Mouse (Mus musculus): Measurements from ENCODE around the gene Olfr921. TPM values are rescaled to one million over a fixed set of nuclear protein-coding genes. Genes with fewer than 3 reads are reported as not detected.

Olfr921 gene
- polyA plus RNA-seq (2014; fragmentation: Nextera tagmentation; extraction: Ambion mirVana), result not detected in 2 replicates

- no peaks in the 10 kb centered on the region for H3K27me3 ChIP-seq (ENCODE audit: control insufficient read depth, insufficient read depth, low read length)
- no peak within 1 kb of the TSS for H3K4me3 ChIP-seq (ENCODE audit: control insufficient read depth in 1 of 2, insufficient read depth in 1 of 2, low read depth in 1 of 2, low read length in 2 of 2)
- ATAC-seq (ENCODE audit: insufficient number of reproducible peaks, insufficient read depth, low FRiP score, low read depth), result no peak
- H3K27ac ChIP-seq (replicated peaks in 1 of 2; ENCODE audit: control insufficient read depth in 1 of 2, insufficient read depth in 1 of 2, low read depth in 2 of 2, low read length in 2 of 2), result no peak within 1 kb of the TSS
- no peaks in the 10 kb centered on the region for H3K36me3 ChIP-seq (ENCODE audit: control insufficient read depth, insufficient read depth, low read length)
- H3K9me3 ChIP-seq (ENCODE audit: control insufficient read depth, low read length), result no peaks in the 10 kb centered on the region
- H3K9ac ChIP-seq (ENCODE audit: low read length), result no peak within 1 kb of the TSS
- no peaks in the 10 kb centered on the region for H3K4me1 ChIP-seq (ENCODE audit: control insufficient read depth in 2 of 2, insufficient read depth in 2 of 2, low read length in 2 of 2)
- no peak within 1 kb of the TSS for H3K4me2 ChIP-seq (ENCODE audit: low read length)
Measured at GRCm38 (mm10) chr9:38772768-38773167, at the start of gene Olfr921. Gene Olfr921 (plus strand): TSS chr9:38773068.

GRCm38 (mm10) chr9:38724044-38724443 is 48.8 kb upstream of the Olfr921 start:
- Histone ChIP-seq H3K27me3 (ENCODE audit: control insufficient read depth, insufficient read depth, low read length) (no peaks in the 10 kb centered on the region), H3K27ac (replicated peaks in 1 of 2; ENCODE audit: control insufficient read depth in 1 of 2, insufficient read depth in 1 of 2, low read depth in 2 of 2, low read length in 2 of 2) (no peak overlapping the region), H3K4me2 (ENCODE audit: low read length) (no peak overlapping the region), H3K36me3 (ENCODE audit: control insufficient read depth, insufficient read depth, low read length) (peaks cover 55% of the 10 kb centered on the region), H3K4me3 (ENCODE audit: control insufficient read depth in 1 of 2, insufficient read depth in 1 of 2, low read depth in 1 of 2, low read length in 2 of 2) (no peak overlapping the region), H3K4me1 (ENCODE audit: control insufficient read depth in 2 of 2, insufficient read depth in 2 of 2, low read length in 2 of 2) (peaks cover 0 to 7% of the 10 kb centered on the region in 2 experiments; a peak in 2 of 4 replicates), H3K9ac (ENCODE audit: low read length) (no peak overlapping the region), H3K9me3 (ENCODE audit: control insufficient read depth, low read length) (no peaks in the 10 kb centered on the region)
- 90% methylated on average over 1 of the region's 1 CpGs for WGBS
- no peak for ATAC-seq (ENCODE audit: insufficient number of reproducible peaks, insufficient read depth, low FRiP score, low read depth)

- Histone ChIP-seq H3K4me1 (ENCODE audit: control insufficient read depth in 2 of 2, insufficient read depth in 2 of 2, low read length in 2 of 2) (no peaks in the 10 kb centered on the region), H3K9me3 (ENCODE audit: control insufficient read depth, low read length) (no peaks in the 10 kb centered on the region), H3K9ac (ENCODE audit: low read length) (no peak overlapping the region), H3K27me3 (ENCODE audit: control insufficient read depth, insufficient read depth, low read length) (no peaks in the 10 kb centered on the region), H3K4me3 (ENCODE audit: control insufficient read depth in 1 of 2, insufficient read depth in 1 of 2, low read depth in 1 of 2, low read length in 2 of 2) (no peak overlapping the region), H3K36me3 (ENCODE audit: control insufficient read depth, insufficient read depth, low read length) (peaks cover 70% of the 10 kb centered on the region), H3K4me2 (ENCODE audit: low read length) (no peak overlapping the region), H3K27ac (replicated peaks in 1 of 2; ENCODE audit: control insufficient read depth in 1 of 2, insufficient read depth in 1 of 2, low read depth in 2 of 2, low read length in 2 of 2) (no peak overlapping the region)
- 74% methylated on average over 3 of the region's 3 CpGs for WGBS
- no peak for ATAC-seq (ENCODE audit: insufficient number of reproducible peaks, insufficient read depth, low FRiP score, low read depth)
Measured at GRCm38 (mm10) chr9:38728218-38728617, 44.6 kb upstream of the Olfr921 start.

GRCm38 (mm10) chr9:38741408-38741807 is 31.5 kb upstream of the Olfr921 start:
- Histone ChIP-seq H3K36me3 (ENCODE audit: control insufficient read depth, insufficient read depth, low read length) (peaks cover 36% of the 10 kb centered on the region), H3K4me3 (ENCODE audit: control insufficient read depth in 1 of 2, insufficient read depth in 1 of 2, low read depth in 1 of 2, low read length in 2 of 2) (no peak overlapping the region), H3K9ac (ENCODE audit: low read length) (no peak overlapping the region), H3K9me3 (ENCODE audit: control insufficient read depth, low read length) (no peaks in the 10 kb centered on the region), H3K27ac (replicated peaks in 1 of 2; ENCODE audit: control insufficient read depth in 1 of 2, insufficient read depth in 1 of 2, low read depth in 2 of 2, low read length in 2 of 2) (no peak overlapping the region), H3K27me3 (ENCODE audit: control insufficient read depth, insufficient read depth, low read length) (no peaks in the 10 kb centered on the region), H3K4me1 (ENCODE audit: control insufficient read depth in 2 of 2, insufficient read depth in 2 of 2, low read length in 2 of 2) (no peaks in the 10 kb centered on the region), H3K4me2 (ENCODE audit: low read length) (no peak overlapping the region)
- 79% methylated on average over 1 of the region's 1 CpGs for WGBS
- ATAC-seq (ENCODE audit: insufficient number of reproducible peaks, insufficient read depth, low FRiP score, low read depth), result no peak

- Histone ChIP-seq H3K4me3 (ENCODE audit: control insufficient read depth in 1 of 2, insufficient read depth in 1 of 2, low read depth in 1 of 2, low read length in 2 of 2) (no peak overlapping the region), H3K36me3 (ENCODE audit: control insufficient read depth, insufficient read depth, low read length) (peaks cover 15% of the 10 kb centered on the region), H3K9me3 (ENCODE audit: control insufficient read depth, low read length) (no peaks in the 10 kb centered on the region), H3K4me2 (ENCODE audit: low read length) (no peak overlapping the region), H3K27me3 (ENCODE audit: control insufficient read depth, insufficient read depth, low read length) (no peaks in the 10 kb centered on the region), H3K4me1 (ENCODE audit: control insufficient read depth in 2 of 2, insufficient read depth in 2 of 2, low read length in 2 of 2) (no peaks in the 10 kb centered on the region), H3K9ac (ENCODE audit: low read length) (no peak overlapping the region), H3K27ac (replicated peaks in 1 of 2; ENCODE audit: control insufficient read depth in 1 of 2, insufficient read depth in 1 of 2, low read depth in 2 of 2, low read length in 2 of 2) (no peak overlapping the region)
- 54% methylated on average over 4 of the region's 4 CpGs for WGBS
- ATAC-seq (ENCODE audit: insufficient number of reproducible peaks, insufficient read depth, low FRiP score, low read depth), result no peak
Measured at GRCm38 (mm10) chr9:38744619-38745315, 28.1 kb upstream of the Olfr921 start.

GRCm38 (mm10) chr9:38751999-38752398 is 20.9 kb upstream of the Olfr921 start, which contains the start of gene Olfr920:
Gene Olfr920 (plus strand): TSS chr9:38752299.
- ATAC-seq (ENCODE audit: insufficient number of reproducible peaks, insufficient read depth, low FRiP score, low read depth), result no peak

GRCm38 (mm10) chr9:38792689-38793088 is 19.8 kb downstream of the Olfr921 start:
- 78% methylated on average over 2 of the region's 2 CpGs for WGBS
- no peak overlapping the region for H3K9ac ChIP-seq (ENCODE audit: low read length)
- no peaks in the 10 kb centered on the region for H3K27me3 ChIP-seq (ENCODE audit: control insufficient read depth, insufficient read depth, low read length)
- no peak overlapping the region for H3K4me3 ChIP-seq (ENCODE audit: control insufficient read depth in 1 of 2, insufficient read depth in 1 of 2, low read depth in 1 of 2, low read length in 2 of 2)
- no peak overlapping the region for H3K4me2 ChIP-seq (ENCODE audit: low read length)
- no peaks in the 10 kb centered on the region for H3K36me3 ChIP-seq (ENCODE audit: control insufficient read depth, insufficient read depth, low read length)
- H3K4me1 ChIP-seq (ENCODE audit: control insufficient read depth in 2 of 2, insufficient read depth in 2 of 2, low read length in 2 of 2), result no peaks in the 10 kb centered on the region
- no peaks in the 10 kb centered on the region for H3K9me3 ChIP-seq (ENCODE audit: control insufficient read depth, low read length)
- no peak overlapping the region for H3K27ac ChIP-seq (replicated peaks in 1 of 2; ENCODE audit: control insufficient read depth in 1 of 2, insufficient read depth in 1 of 2, low read depth in 2 of 2, low read length in 2 of 2)
- no peak for ATAC-seq (ENCODE audit: insufficient number of reproducible peaks, insufficient read depth, low FRiP score, low read depth)

More at GRCm38 (mm10) chr9:38751999-38752398, 20.9 kb upstream of the Olfr921 start, which contains the start of gene Olfr920:
- Histone ChIP-seq H3K4me2 (ENCODE audit: low read length) (no peak within 1 kb of the TSS), H3K27ac (replicated peaks in 1 of 2; ENCODE audit: control insufficient read depth in 1 of 2, insufficient read depth in 1 of 2, low read depth in 2 of 2, low read length in 2 of 2) (no peak within 1 kb of the TSS), H3K4me3 (ENCODE audit: control insufficient read depth in 1 of 2, insufficient read depth in 1 of 2, low read depth in 1 of 2, low read length in 2 of 2) (no peak within 1 kb of the TSS), H3K9me3 (ENCODE audit: control insufficient read depth, low read length) (no peaks in the 10 kb centered on the region), H3K27me3 (ENCODE audit: control insufficient read depth, insufficient read depth, low read length) (no peaks in the 10 kb centered on the region), H3K9ac (ENCODE audit: low read length) (no peak within 1 kb of the TSS), H3K4me1 (ENCODE audit: control insufficient read depth in 2 of 2, insufficient read depth in 2 of 2, low read length in 2 of 2) (no peaks in the 10 kb centered on the region), H3K36me3 (ENCODE audit: control insufficient read depth, insufficient read depth, low read length) (no peaks in the 10 kb centered on the region)
- WGBS, result 83% methylated on average over 1 of the region's 1 CpGs

- H3K36me3 ChIP-seq (ENCODE audit: control insufficient read depth, insufficient read depth, low read length), result no peaks in the 10 kb centered on the region
- H3K4me1 ChIP-seq (ENCODE audit: control insufficient read depth in 2 of 2, insufficient read depth in 2 of 2, low read length in 2 of 2), result no peaks in the 10 kb centered on the region
- H3K9ac ChIP-seq (ENCODE audit: low read length), result no peak overlapping the region
- ATAC-seq (ENCODE audit: insufficient number of reproducible peaks, insufficient read depth, low FRiP score, low read depth), result no peak
- H3K27me3 ChIP-seq (ENCODE audit: control insufficient read depth, insufficient read depth, low read length), result no peaks in the 10 kb centered on the region
- no peak overlapping the region for H3K4me2 ChIP-seq (ENCODE audit: low read length)
- no peaks in the 10 kb centered on the region for H3K9me3 ChIP-seq (ENCODE audit: control insufficient read depth, low read length)
- H3K27ac ChIP-seq (replicated peaks in 1 of 2; ENCODE audit: control insufficient read depth in 1 of 2, insufficient read depth in 1 of 2, low read depth in 2 of 2, low read length in 2 of 2), result no peak overlapping the region
- no peak overlapping the region for H3K4me3 ChIP-seq (ENCODE audit: control insufficient read depth in 1 of 2, insufficient read depth in 1 of 2, low read depth in 1 of 2, low read length in 2 of 2)
Measured at GRCm38 (mm10) chr9:38805696-38806095, 32.8 kb downstream of the Olfr921 start.
